Mouse (Mus musculus): ENCODE measurements around the gene Gm867. TPM values are rescaled to one million over a fixed set of nuclear protein-coding genes. Genes with fewer than 3 reads are reported as not detected.

The Gm867 gene
- polyA plus RNA-seq, 1 experiment: not detected

- H3K4me3 ChIP-seq (replicated peaks): no peak overlapping the region
- no peak for TF ChIP-seq FLI1 (IDR thresholded peaks at IDR 0.05; ENCODE audit: low read length)
- TF ChIP-seq GATA1 (IDR thresholded peaks at IDR 0.05; ENCODE audit: borderline replicate concordance, low read length): no peak
- H3K36me3 ChIP-seq (replicated peaks; ENCODE audit: low read length): no peaks in the 10 kb centered on the region
- H3K9me3 ChIP-seq: no peaks in the 10 kb centered on the region
- H3K27me3 ChIP-seq (replicated peaks): peaks cover 41% of the 10 kb centered on the region
- peaks cover 44% of the 10 kb centered on the region for H3K4me1 ChIP-seq
Observed at GRCm38 (mm10) chr10:75937851-75938643, 2.4 kb downstream of the Gm867 start.

- H3K27me3 ChIP-seq (replicated peaks): peaks cover 44% of the 10 kb centered on the region
- H3K9me3 ChIP-seq: no peaks in the 10 kb centered on the region
- H3K4me1 ChIP-seq: peaks cover 52% of the 10 kb centered on the region
- TF ChIP-seq FLI1 (IDR thresholded peaks at IDR 0.05; ENCODE audit: low read length) (no peak), GATA1 (IDR thresholded peaks at IDR 0.05; ENCODE audit: borderline replicate concordance, low read length) (no peak)
- no peaks in the 10 kb centered on the region for H3K36me3 ChIP-seq (replicated peaks; ENCODE audit: low read length)
- H3K4me3 ChIP-seq (replicated peaks): no peak overlapping the region
Observed at GRCm38 (mm10) chr10:75936909-75937667, 3.4 kb downstream of the Gm867 start.

- Histone ChIP-seq H3K27me3 (replicated peaks) (peaks cover 55% of the 10 kb centered on the region), H3K4me1 (peaks cover 63% of the 10 kb centered on the region), H3K9me3 (no peaks in the 10 kb centered on the region), H3K36me3 (replicated peaks; ENCODE audit: low read length) (no peaks in the 10 kb centered on the region), H3K4me3 (replicated peaks) (peak within 1 kb of the TSS; percentile 90)
- TF ChIP-seq FLI1 (IDR thresholded peaks at IDR 0.05; ENCODE audit: low read length) (no peak), GATA1 (IDR thresholded peaks at IDR 0.05; ENCODE audit: borderline replicate concordance, low read length) (no peak)
Observed at GRCm38 (mm10) chr10:75935680-75936541, 4.6 kb downstream of the Gm867 start, which contains the start of gene Mmp11. Gene Mmp11, minus strand, starts transcription at chr10:75936496.

GRCm38 (mm10) chr10:75934991-75935390 lies 5.5 kb downstream of the Gm867 start:
- Histone ChIP-seq H3K4me3 (replicated peaks) (peak overlapping the region; percentile 90), H3K27me3 (replicated peaks) (peaks cover 59% of the 10 kb centered on the region), H3K4me1 (peaks cover 62% of the 10 kb centered on the region), H3K36me3 (replicated peaks; ENCODE audit: low read length) (no peaks in the 10 kb centered on the region), H3K9me3 (no peaks in the 10 kb centered on the region)
- TF ChIP-seq GATA1 (IDR thresholded peaks at IDR 0.05; ENCODE audit: borderline replicate concordance, low read length) (no peak), FLI1 (IDR thresholded peaks at IDR 0.05; ENCODE audit: low read length) (no peak)

- no peak for TF ChIP-seq FLI1 (IDR thresholded peaks at IDR 0.05; ENCODE audit: low read length)
- Histone ChIP-seq H3K4me3 (replicated peaks) (peak within 1 kb of the TSS; percentile 87), H3K9me3 (no peaks in the 10 kb centered on the region), H3K4me1 (peaks cover 50% of the 10 kb centered on the region), H3K27me3 (replicated peaks) (peaks cover 79% of the 10 kb centered on the region), H3K36me3 (replicated peaks; ENCODE audit: low read length) (no peaks in the 10 kb centered on the region)
Observed at GRCm38 (mm10) chr10:75932891-75933290, 7.6 kb downstream of the Gm867 start, which contains the start of gene Chchd10. Gene Chchd10, plus strand, starts transcription at chr10:75933130.

GRCm38 (mm10) chr10:75932081-75932678 lies 8.3 kb downstream of the Gm867 start:
- Histone ChIP-seq H3K4me1 (peaks cover 44% of the 10 kb centered on the region), H3K27me3 (replicated peaks) (peaks cover 83% of the 10 kb centered on the region), H3K36me3 (replicated peaks; ENCODE audit: low read length) (no peaks in the 10 kb centered on the region), H3K9me3 (no peaks in the 10 kb centered on the region), H3K4me3 (replicated peaks) (peak overlapping the region; percentile 87)
- no peak for TF ChIP-seq GATA1 (IDR thresholded peaks at IDR 0.05; ENCODE audit: borderline replicate concordance, low read length)
- no peak for TF ChIP-seq FLI1 (IDR thresholded peaks at IDR 0.05; ENCODE audit: low read length)

GRCm38 (mm10) chr10:75931311-75931710 lies 9.2 kb downstream of the Gm867 start:
- Histone ChIP-seq H3K4me1 (peaks cover 49% of the 10 kb centered on the region), H3K27me3 (replicated peaks) (peaks cover 86% of the 10 kb centered on the region), H3K4me3 (replicated peaks) (no peak overlapping the region), H3K36me3 (replicated peaks; ENCODE audit: low read length) (no peaks in the 10 kb centered on the region), H3K9me3 (no peaks in the 10 kb centered on the region)
- TF ChIP-seq GATA1 (IDR thresholded peaks at IDR 0.05; ENCODE audit: borderline replicate concordance, low read length) (no peak), FLI1 (IDR thresholded peaks at IDR 0.05; ENCODE audit: low read length) (no peak)

- H3K9me3 ChIP-seq: no peaks in the 10 kb centered on the region
- H3K4me1 ChIP-seq: peaks cover 43% of the 10 kb centered on the region
- TF ChIP-seq GATA1 (IDR thresholded peaks at IDR 0.05; ENCODE audit: borderline replicate concordance, low read length) (no peak), FLI1 (IDR thresholded peaks at IDR 0.05; ENCODE audit: low read length) (no peak)
- no peaks in the 10 kb centered on the region for H3K36me3 ChIP-seq (replicated peaks; ENCODE audit: low read length)
- no peak overlapping the region for H3K4me3 ChIP-seq (replicated peaks)
- peaks cover 86% of the 10 kb centered on the region for H3K27me3 ChIP-seq (replicated peaks)
Observed at GRCm38 (mm10) chr10:75930304-75930703, 10.2 kb downstream of the Gm867 start.

- Histone ChIP-seq H3K4me1 (peaks cover 49% of the 10 kb centered on the region), H3K4me3 (replicated peaks) (no peak overlapping the region), H3K36me3 (replicated peaks; ENCODE audit: low read length) (no peaks in the 10 kb centered on the region), H3K27me3 (replicated peaks) (peaks cover 60% of the 10 kb centered on the region), H3K9me3 (no peaks in the 10 kb centered on the region)
- TF ChIP-seq GATA1 (IDR thresholded peaks at IDR 0.05; ENCODE audit: borderline replicate concordance, low read length) (no peak), FLI1 (IDR thresholded peaks at IDR 0.05; ENCODE audit: low read length) (no peak)
Observed at GRCm38 (mm10) chr10:75926396-75926795, 14.1 kb downstream of the Gm867 start.

Measured in megakaryocyte, embryonic 14.5 days (primary cell).